ENCODE assay signal across 17 mouse cellular contexts in the genomic region with DNA sequence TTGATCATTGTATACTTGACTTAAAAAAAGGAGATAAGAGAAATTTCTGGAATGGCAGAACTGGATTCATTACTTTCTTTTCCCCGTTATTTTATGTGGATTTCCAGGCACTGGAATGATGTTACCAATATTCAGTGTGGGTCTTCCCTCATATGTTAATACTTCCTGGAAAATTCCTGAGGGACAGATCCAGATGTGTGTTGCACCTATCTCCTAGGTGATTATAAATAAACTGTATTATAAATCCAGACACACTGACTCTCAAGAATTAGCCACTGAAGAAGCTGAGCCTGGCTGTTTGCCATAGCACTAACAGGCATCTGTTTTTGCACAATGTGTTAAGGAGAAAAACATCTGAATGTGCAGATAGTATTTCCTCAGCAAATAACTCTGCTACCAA.
DNase-seq lines count a peak whose midpoint lies in the region; ATAC-seq and TF ChIP-seq lines count a peak whose summit lies in the region.
"Had no signal": no experiment of that assay in that cellular context is flagged by ENCODE, and none has a peak within 500 bp of the region (broad histone marks: within the 10 kb centered on the region; RNA-seq: fewer than 3 reads in every experiment).

No protein-coding gene starts in this region.

- TF ChIP-seq CTCF in hindbrain, postnatal 0 days (IDR thresholded peaks at IDR 0.05; ENCODE audit: low read depth): no peak

- H3K9ac ChIP-seq in hindbrain, postnatal 0 days (replicated peaks; ENCODE audit: low read length): no peak overlapping the region
- H3K9ac ChIP-seq: heart, embryonic 15.5 days had no signal

- peak; percentile 25 for DNase-seq in hindbrain, postnatal 0 days (ENCODE audit: low spot score)
- no peak for DNase-seq in hindbrain, embryonic 10.5 days (ENCODE audit: low spot score)
- DNase-seq in right cerebral cortex, postnatal 14 days: peak; percentile 6
- DNase-seq in right cerebral cortex, postnatal 36 days (ENCODE audit: low spot score in 2 of 2): no peak
- peak; percentile 45 for DNase-seq in gastrocnemius, postnatal 14 days
- no peak for DNase-seq in urinary bladder, postnatal 4 days (ENCODE audit: low spot score in 2 of 2)
- no peak for DNase-seq in kidney, adult 9 months
- DNase-seq: adrenal gland, postnatal 36 days; cerebellum, adult 8-10 months; kidney, adult 18-20 months; kidney, postnatal 14 days; thymus, adult 18-20 months had no signal

- 76% methylated on average over 1 of the region's 1 CpGs for WGBS in hindbrain, postnatal 0 days
- 92% methylated on average over 1 of the region's 1 CpGs for WGBS in hindbrain, embryonic 10.5 days

- H3K9me3 ChIP-seq in hindbrain, postnatal 0 days (ENCODE audit: low read length): no peaks in the 10 kb centered on the region
- no peaks in the 10 kb centered on the region for H3K9me3 ChIP-seq in hindbrain, embryonic 10.5 days
- H3K9me3 ChIP-seq: heart, embryonic 15.5 days; midbrain, embryonic 10.5 days had no signal

- ATAC-seq in hindbrain, postnatal 0 days: no peak
- ATAC-seq: forebrain, embryonic 16.5 days had no signal

- no peak overlapping the region for H3K4me3 ChIP-seq in hindbrain, postnatal 0 days (ENCODE audit: low read length)
- no peak overlapping the region for H3K4me3 ChIP-seq in hindbrain, embryonic 10.5 days
- H3K4me3 ChIP-seq: erythroblast, embryonic 14.5 days; heart, embryonic 15.5 days; midbrain, embryonic 10.5 days had no signal

- intact Hi-C loops in gastrocnemius, postnatal 14 days (cut with DNase I; ENCODE audit: low total_unique reads): no loop called here

- H3K4me2 ChIP-seq in hindbrain, postnatal 0 days (ENCODE audit: low read depth, low read length): no peak overlapping the region
- H3K4me2 ChIP-seq: heart, embryonic 15.5 days; liver, embryonic 11.5 days had no signal

- no peaks in the 10 kb centered on the region for H3K36me3 ChIP-seq in hindbrain, postnatal 0 days (ENCODE audit: insufficient read depth, low read length)
- H3K36me3 ChIP-seq in hindbrain, embryonic 10.5 days: no peaks in the 10 kb centered on the region
- H3K36me3 ChIP-seq: heart, embryonic 15.5 days; midbrain, embryonic 10.5 days had no signal

- H3K27ac ChIP-seq in hindbrain, postnatal 0 days: no peak overlapping the region
- no peak overlapping the region for H3K27ac ChIP-seq in hindbrain, embryonic 10.5 days
- H3K27ac ChIP-seq: heart, embryonic 15.5 days; midbrain, embryonic 10.5 days had no signal

- no peaks in the 10 kb centered on the region for H3K27me3 ChIP-seq in hindbrain, postnatal 0 days (ENCODE audit: insufficient read depth, low read length)
- H3K27me3 ChIP-seq in hindbrain, embryonic 10.5 days (ENCODE audit: insufficient read depth, poor library complexity, severe bottlenecking): no peaks in the 10 kb centered on the region
- H3K27me3 ChIP-seq: heart, embryonic 15.5 days had no signal

- no peaks in the 10 kb centered on the region for H3K4me1 ChIP-seq in hindbrain, postnatal 0 days (ENCODE audit: insufficient read depth, low read length)
- H3K4me1 ChIP-seq in hindbrain, embryonic 10.5 days (replicated peaks): no peaks in the 10 kb centered on the region
- H3K4me1 ChIP-seq: heart, embryonic 15.5 days; midbrain, embryonic 10.5 days had no signal

Comparison
In these comparisons a context has a peak if more than half of its experiments do, and no peak if none do; other contexts are left out.
1. DNase-seq: peak in hindbrain, postnatal 0 days (single experiment), right cerebral cortex, postnatal 14 days (single experiment) and gastrocnemius, postnatal 14 days (single experiment); none in hindbrain, embryonic 10.5 days (single experiment), right cerebral cortex, postnatal 36 days (0 of 2), urinary bladder, postnatal 4 days (0 of 2) and kidney, adult 9 months (single experiment).